Mouse (Mus musculus): Measurements from ENCODE around the gene Maob. TPM values are rescaled to one million over a fixed set of nuclear protein-coding genes. Genes with fewer than 3 reads are reported as not detected.

The Maob gene
- polyA plus RNA-seq, 1 experiment: 1.8 TPM

- Histone ChIP-seq H3K36me3 (ENCODE audit: control insufficient read depth, insufficient read depth, low read length, poor library complexity, severe bottlenecking) (no peaks in the 10 kb centered on the region), H3K4me3 (ENCODE audit: low read depth, low read length) (no peak overlapping the region), H3K9me3 (replicated peaks; ENCODE audit: control insufficient read depth, insufficient read depth, low read length, poor library complexity, severe bottlenecking) (no peaks in the 10 kb centered on the region), H3K4me1 (ENCODE audit: control insufficient read depth, insufficient read depth, low read length) (no peaks in the 10 kb centered on the region), H3K27me3 (ENCODE audit: control insufficient read depth, insufficient read depth, low read length, poor library complexity, severe bottlenecking) (no peaks in the 10 kb centered on the region), H3K9ac (ENCODE audit: low read depth, poor library complexity, severe bottlenecking) (no peak overlapping the region), H3K27ac (ENCODE audit: insufficient read depth, low read length) (no peak overlapping the region)
- TF ChIP-seq EP300 (IDR thresholded peaks at IDR 0.05; ENCODE audit: insufficient read depth, low read depth, low read length) (no peak), POLR2A (IDR thresholded peaks at IDR 0.05; ENCODE audit: insufficient read depth, low read length) (no peak), CTCF (IDR thresholded peaks at IDR 0.05; ENCODE audit: low read depth, low read length) (no peak)
Observed at GRCm38 (mm10) chrX:16754761-16755160, 62.4 kb downstream of the Maob start.

- Histone ChIP-seq H3K36me3 (ENCODE audit: control insufficient read depth, insufficient read depth, low read length, poor library complexity, severe bottlenecking) (no peaks in the 10 kb centered on the region), H3K9me3 (replicated peaks; ENCODE audit: control insufficient read depth, insufficient read depth, low read length, poor library complexity, severe bottlenecking) (no peaks in the 10 kb centered on the region), H3K27ac (ENCODE audit: insufficient read depth, low read length) (no peak overlapping the region), H3K4me1 (ENCODE audit: control insufficient read depth, insufficient read depth, low read length) (no peaks in the 10 kb centered on the region), H3K9ac (ENCODE audit: low read depth, poor library complexity, severe bottlenecking) (no peak overlapping the region), H3K27me3 (ENCODE audit: control insufficient read depth, insufficient read depth, low read length, poor library complexity, severe bottlenecking) (no peaks in the 10 kb centered on the region), H3K4me3 (ENCODE audit: low read depth, low read length) (no peak overlapping the region)
- TF ChIP-seq POLR2A (IDR thresholded peaks at IDR 0.05; ENCODE audit: insufficient read depth, low read length) (no peak), EP300 (IDR thresholded peaks at IDR 0.05; ENCODE audit: insufficient read depth, low read depth, low read length) (no peak), CTCF (IDR thresholded peaks at IDR 0.05; ENCODE audit: low read depth, low read length) (no peak)
Observed at GRCm38 (mm10) chrX:16748932-16749331, 68.2 kb downstream of the Maob start.

DNA sequence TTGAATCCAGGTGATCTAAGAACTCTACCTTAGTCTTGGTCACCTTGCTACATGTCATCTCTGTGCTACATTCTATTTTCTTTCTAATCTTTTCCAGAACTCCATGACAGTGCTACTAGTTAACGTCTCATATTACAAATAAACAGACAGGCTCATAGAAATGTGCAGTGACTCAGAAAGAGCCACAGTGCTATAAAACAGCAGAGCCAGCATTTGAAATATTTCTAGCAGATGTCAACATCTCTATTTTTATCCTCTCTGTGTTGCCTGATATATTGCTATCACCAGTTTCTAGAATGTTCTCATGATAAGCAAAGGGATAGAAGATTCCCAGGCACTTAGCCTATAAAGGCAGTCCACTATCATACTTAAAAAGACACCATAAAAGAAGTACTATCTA, 103.1 kb downstream of the Maob start:
- Histone ChIP-seq H3K27me3 (ENCODE audit: control insufficient read depth, insufficient read depth, low read length, poor library complexity, severe bottlenecking) (no peaks in the 10 kb centered on the region), H3K4me3 (ENCODE audit: low read depth, low read length) (no peak overlapping the region), H3K36me3 (ENCODE audit: control insufficient read depth, insufficient read depth, low read length, poor library complexity, severe bottlenecking) (no peaks in the 10 kb centered on the region), H3K9me3 (replicated peaks; ENCODE audit: control insufficient read depth, insufficient read depth, low read length, poor library complexity, severe bottlenecking) (no peaks in the 10 kb centered on the region), H3K4me1 (ENCODE audit: control insufficient read depth, insufficient read depth, low read length) (no peaks in the 10 kb centered on the region), H3K9ac (ENCODE audit: low read depth, poor library complexity, severe bottlenecking) (no peak overlapping the region), H3K27ac (ENCODE audit: insufficient read depth, low read length) (no peak overlapping the region)
- TF ChIP-seq EP300 (IDR thresholded peaks at IDR 0.05; ENCODE audit: insufficient read depth, low read depth, low read length) (no peak), CTCF (IDR thresholded peaks at IDR 0.05; ENCODE audit: low read depth, low read length) (no peak), POLR2A (IDR thresholded peaks at IDR 0.05; ENCODE audit: insufficient read depth, low read length) (no peak)

- Histone ChIP-seq H3K27ac (ENCODE audit: insufficient read depth, low read length) (no peak overlapping the region), H3K9me3 (replicated peaks; ENCODE audit: control insufficient read depth, insufficient read depth, low read length, poor library complexity, severe bottlenecking) (no peaks in the 10 kb centered on the region), H3K9ac (ENCODE audit: low read depth, poor library complexity, severe bottlenecking) (no peak overlapping the region), H3K27me3 (ENCODE audit: control insufficient read depth, insufficient read depth, low read length, poor library complexity, severe bottlenecking) (no peaks in the 10 kb centered on the region), H3K4me1 (ENCODE audit: control insufficient read depth, insufficient read depth, low read length) (no peaks in the 10 kb centered on the region), H3K4me3 (ENCODE audit: low read depth, low read length) (no peak overlapping the region), H3K36me3 (ENCODE audit: control insufficient read depth, insufficient read depth, low read length, poor library complexity, severe bottlenecking) (no peaks in the 10 kb centered on the region)
- TF ChIP-seq POLR2A (IDR thresholded peaks at IDR 0.05; ENCODE audit: insufficient read depth, low read length) (no peak), CTCF (IDR thresholded peaks at IDR 0.05; ENCODE audit: low read depth, low read length) (no peak), EP300 (IDR thresholded peaks at IDR 0.05; ENCODE audit: insufficient read depth, low read depth, low read length) (no peak)
Observed at GRCm38 (mm10) chrX:16706094-16706493, 111.1 kb downstream of the Maob start.

Other genes starting within 250 kb of the Maob start
- gene Maoa, start 197.7 kb downstream of the Maob start, polyA plus RNA-seq (2011; ENCODE audit: insufficient read depth, insufficient read length, low read depth, missing spikeins): 23.0 and 23.8 TPM in 2 replicates
- gene Ndp, start 94.4 kb upstream of the Maob start, polyA plus RNA-seq (2011; ENCODE audit: insufficient read depth, insufficient read length, low read depth, missing spikeins): not detected in 2 replicates